Mouse (Mus musculus): ENCODE results near the gene Daam1.

The Daam1 gene

GRCm38 (mm10) chr12:71863846-71864543, 33.1 kb downstream of the Daam1 start:
- ATAC-seq (ENCODE audit: low TSS enrichment) = peak; percentile 16; the same call in 1 of the 2 replicates

GRCm38 (mm10) chr12:71864544-71864897, 33.6 kb downstream of the Daam1 start:
- ATAC-seq (ENCODE audit: low TSS enrichment) = no peak

- no peak for ATAC-seq (ENCODE audit: low TSS enrichment)
These were observed 35.1 kb downstream of the Daam1 start for GRCm38 (mm10) chr12:71865937-71866336.

GRCm38 (mm10) chr12:71867345-71868240, 36.7 kb downstream of the Daam1 start:
- ATAC-seq (ENCODE audit: low TSS enrichment) = peak; percentile 86

GRCm38 (mm10) chr12:71870644-71871043, 39.8 kb downstream of the Daam1 start:
- no peak for ATAC-seq (ENCODE audit: low TSS enrichment)

GRCm38 (mm10) chr12:71872330-71872729, 41.5 kb downstream of the Daam1 start:
- no peak for ATAC-seq (ENCODE audit: low TSS enrichment)

GRCm38 (mm10) chr12:71874561-71874960, 43.7 kb downstream of the Daam1 start:
- ATAC-seq (ENCODE audit: low TSS enrichment) = no peak

GRCm38 (mm10) chr12:71874984-71875383, 44.1 kb downstream of the Daam1 start:
- ATAC-seq (ENCODE audit: low TSS enrichment) = no peak

GRCm38 (mm10) chr12:71875761-71876489, 45.0 kb downstream of the Daam1 start:
- ATAC-seq (ENCODE audit: low TSS enrichment) = no peak

GRCm38 (mm10) chr12:71880987-71881386, 50.1 kb downstream of the Daam1 start:
- ATAC-seq (ENCODE audit: low TSS enrichment) = peak; percentile 82

GRCm38 (mm10) chr12:71881477-71881876, 50.6 kb downstream of the Daam1 start:
- no peak for ATAC-seq (ENCODE audit: low TSS enrichment)

GRCm38 (mm10) chr12:71883066-71883711, 52.3 kb downstream of the Daam1 start:
- no peak for ATAC-seq (ENCODE audit: low TSS enrichment)

GRCm38 (mm10) chr12:71885170-71885574, 54.3 kb downstream of the Daam1 start:
- ATAC-seq (ENCODE audit: low TSS enrichment) = no peak

- no peak for ATAC-seq (ENCODE audit: low TSS enrichment)
These were observed 54.8 kb downstream of the Daam1 start for GRCm38 (mm10) chr12:71885717-71886116.

GRCm38 (mm10) chr12:71886406-71886805, 55.5 kb downstream of the Daam1 start:
- ATAC-seq (ENCODE audit: low TSS enrichment) = 0 out of 2 replicates have a peak, but pooled peaks have one; percentile 29

GRCm38 (mm10) chr12:71886941-71887340, 56.1 kb downstream of the Daam1 start:
- ATAC-seq (ENCODE audit: low TSS enrichment) = no peak

- ATAC-seq (ENCODE audit: low TSS enrichment) = no peak
These were observed 57.5 kb downstream of the Daam1 start for GRCm38 (mm10) chr12:71888370-71888769.

GRCm38 (mm10) chr12:71889266-71889665, 58.4 kb downstream of the Daam1 start:
- no peak for ATAC-seq (ENCODE audit: low TSS enrichment)

GRCm38 (mm10) chr12:71890282-71890681, 59.4 kb downstream of the Daam1 start:
- ATAC-seq (ENCODE audit: low TSS enrichment) = no peak

- ATAC-seq (ENCODE audit: low TSS enrichment) = no peak
These were observed 61.0 kb downstream of the Daam1 start for GRCm38 (mm10) chr12:71891729-71892355.

- ATAC-seq (ENCODE audit: low TSS enrichment) = no peak
These were observed 62.2 kb downstream of the Daam1 start for GRCm38 (mm10) chr12:71892996-71893605.
